Mouse (Mus musculus): ENCODE results near the gene Ifna12. TPM values are rescaled to one million over a fixed set of nuclear protein-coding genes. Genes with fewer than 3 reads are reported as not detected.

Gene Ifna12
- not detected for polyA plus RNA-seq (2017; shearing (Covaris generic))

GRCm38 (mm10) chr4:88603276-88603675 is at the start of gene Ifna12:
TSS of gene Ifna12 (minus strand) at chr4:88603376.

GRCm38 (mm10) chr4:88644359-88644758 is 41.2 kb upstream of the Ifna12 start, which contains the start of gene Ifna13:
TSS of gene Ifna13 (minus strand) at chr4:88644459.

GRCm38 (mm10) chr4:88634311-88634710 is 31.1 kb upstream of the Ifna12 start, which contains the start of gene C87499:
TSS of gene C87499 (minus strand) at chr4:88634411.

GRCm38 (mm10) chr4:88592285-88592684 is 10.9 kb downstream of the Ifna12 start, which contains the start of gene Ifna9:
TSS of gene Ifna9 (minus strand) at chr4:88592385.

GRCm38 (mm10) chr4:88571698-88572097 is 31.5 kb downstream of the Ifna12 start, which contains the start of gene Ifna14:
TSS of gene Ifna14 (minus strand) at chr4:88571798.

GRCm38 (mm10) chr4:88558145-88558544 is 45.0 kb downstream of the Ifna12 start, which contains the start of gene Ifna15:
TSS of gene Ifna15 (minus strand) at chr4:88558245.

Other genes starting within 250 kb of the Ifna12 start
- gene Hacd4, start 164.4 kb downstream of the Ifna12 start, polyA plus RNA-seq (2017; shearing (Covaris generic)): 0.73 TPM
- gene Ifnb1, start 80.6 kb downstream of the Ifna12 start, polyA plus RNA-seq (2017; shearing (Covaris generic)): 0.69 TPM
- not detected for gene Ifna15, start 45.1 kb downstream of the Ifna12 start, polyA plus RNA-seq (2017; shearing (Covaris generic))
- gene Ifna14, start 31.6 kb downstream of the Ifna12 start, polyA plus RNA-seq (2017; shearing (Covaris generic)): not detected
- not detected for gene Ifna9, start 11.0 kb downstream of the Ifna12 start, polyA plus RNA-seq (2017; shearing (Covaris generic))
- not detected for gene C87499, start 31.0 kb upstream of the Ifna12 start, polyA plus RNA-seq (2017; shearing (Covaris generic))
- gene Ifna13, start 41.1 kb upstream of the Ifna12 start, polyA plus RNA-seq (2017; shearing (Covaris generic)): not detected
- not detected for gene Ifna16, start 73.5 kb upstream of the Ifna12 start, polyA plus RNA-seq (2017; shearing (Covaris generic))
- gene Ifna2, start 80.5 kb upstream of the Ifna12 start, polyA plus RNA-seq (2017; shearing (Covaris generic)): not detected
- not detected for gene Ifnab, start 88.0 kb upstream of the Ifna12 start, polyA plus RNA-seq (2017; shearing (Covaris generic))
- 0.74 TPM for gene Gm26566, start 118.4 kb upstream of the Ifna12 start, polyA plus RNA-seq (2017; shearing (Covaris generic))
- 15.4 TPM for gene Klhl9, start 119.1 kb upstream of the Ifna12 start, polyA plus RNA-seq (2017; shearing (Covaris generic))
- gene Gm13271, start 151.5 kb upstream of the Ifna12 start, polyA plus RNA-seq (2017; shearing (Covaris generic)): not detected
- not detected for gene Gm13283, start 156.7 kb upstream of the Ifna12 start, polyA plus RNA-seq (2017; shearing (Covaris generic))
- gene Gm13290, start 170.5 kb upstream of the Ifna12 start, polyA plus RNA-seq (2017; shearing (Covaris generic)): not detected
- gene Gm13289, start 173.5 kb upstream of the Ifna12 start, polyA plus RNA-seq (2017; shearing (Covaris generic)): not detected
- gene Gm13272, start 176.5 kb upstream of the Ifna12 start, polyA plus RNA-seq (2017; shearing (Covaris generic)): not detected
- gene Ifnz, start 178.8 kb upstream of the Ifna12 start, polyA plus RNA-seq (2017; shearing (Covaris generic)): 0.28 TPM
- not detected for gene Gm13276, start 182.3 kb upstream of the Ifna12 start, polyA plus RNA-seq (2017; shearing (Covaris generic))
- gene Gm13277, start 185.3 kb upstream of the Ifna12 start, polyA plus RNA-seq (2017; shearing (Covaris generic)): not detected
- not detected for gene Gm13278, start 188.2 kb upstream of the Ifna12 start, polyA plus RNA-seq (2017; shearing (Covaris generic))
- gene Gm13275, start 191.1 kb upstream of the Ifna12 start, polyA plus RNA-seq (2017; shearing (Covaris generic)): not detected
- gene Gm13279, start 194.0 kb upstream of the Ifna12 start, polyA plus RNA-seq (2017; shearing (Covaris generic)): not detected
- gene Gm13285, start 196.3 kb upstream of the Ifna12 start, polyA plus RNA-seq (2017; shearing (Covaris generic)): 1.1 TPM
- gene Gm13287, start 199.9 kb upstream of the Ifna12 start, polyA plus RNA-seq (2017; shearing (Covaris generic)): not detected
- gene Gm13288, start 202.2 kb upstream of the Ifna12 start, polyA plus RNA-seq (2017; shearing (Covaris generic)): not detected
- not detected for gene Ifna7, start 212.9 kb upstream of the Ifna12 start, polyA plus RNA-seq (2017; shearing (Covaris generic))
- gene Ifna11, start 216.6 kb upstream of the Ifna12 start, polyA plus RNA-seq (2017; shearing (Covaris generic)): not detected
- not detected for gene Ifna6, start 224.0 kb upstream of the Ifna12 start, polyA plus RNA-seq (2017; shearing (Covaris generic))
- not detected for gene Ifna5, start 232.1 kb upstream of the Ifna12 start, polyA plus RNA-seq (2017; shearing (Covaris generic))
- gene Ifna4, start 238.5 kb upstream of the Ifna12 start, polyA plus RNA-seq (2017; shearing (Covaris generic)): not detected
- gene Ifna1, start 246.7 kb upstream of the Ifna12 start, polyA plus RNA-seq (2017; shearing (Covaris generic)): not detected

Measured in effector memory CD4-positive, alpha-beta T cell, adult 7 months (primary cell).